Mouse (Mus musculus) embryonic facial prominence, embryonic 14.5 days (tissue): ENCODE data around the gene Prkce. TPM values are rescaled to one million over a fixed set of nuclear protein-coding genes. Genes with fewer than 3 reads are reported as not detected.

Source experiments
- ATAC-seq: fragments of 200-750 bp; cut with Nextera tagmentation; 2 replicates; pipeline ENCODE4 v1.8.0; 2017; ENCODE audit warnings: low read depth, moderate number of reproducible peaks, moderate TSS enrichment
- DNase-seq: peaks from one replicate; pipeline ENCODE4 v3.0.0-alpha.2; 2015; ENCODE audit warnings: low spot score
- H3K27ac ChIP-seq: fragments of 300-500 bp; sonication (generic); replicated peaks from 2 replicates; pipeline ENCODE4 v1.5.1; 2014; ENCODE audit warnings: low read depth, mild to moderate bottlenecking, low read length, moderate library complexity
- H3K27me3 ChIP-seq: fragments of 300-500 bp; sonication (generic); replicated peaks from 2 replicates; pipeline ENCODE4 v1.6.1; 2014; ENCODE audit warnings: low read length; ENCODE audit not compliant: control insufficient read depth, insufficient read depth
- H3K36me3 ChIP-seq: fragments of 300-500 bp; sonication (generic); 2 replicates; pipeline ENCODE4 v1.6.1; 2014; ENCODE audit warnings: low read length, mixed read lengths; ENCODE audit not compliant: control insufficient read depth, insufficient read depth
- H3K4me1 ChIP-seq: fragments of 300-500 bp; sonication (generic); 2 replicates; pipeline ENCODE4 v1.6.1; 2014; ENCODE audit warnings: antibody characterized with exemption, low read length; ENCODE audit not compliant: control insufficient read depth, insufficient read depth
- H3K4me2 ChIP-seq: fragments of 300-500 bp; sonication (generic); 2 replicates; pipeline ENCODE4 v1.6.1; 2014; ENCODE audit warnings: low read depth, mild to moderate bottlenecking, low read length, moderate library complexity, mixed read lengths
- H3K4me3 ChIP-seq: fragments of 300-500 bp; sonication (generic); 2 replicates; pipeline ENCODE4 v1.5.1; 2014; ENCODE audit warnings: low read depth, mild to moderate bottlenecking, low read length
- H3K9ac ChIP-seq: fragments of 300-500 bp; sonication (generic); 2 replicates; pipeline ENCODE4 v1.6.1; 2014; ENCODE audit warnings: low read depth, mild to moderate bottlenecking, low read length, moderate library complexity, mixed read lengths
- H3K9me3 ChIP-seq: fragments of 300-500 bp; sonication (generic); 2 replicates; pipeline ENCODE4 v1.6.1; 2016; ENCODE audit warnings: low read length; ENCODE audit not compliant: control insufficient read depth
- WGBS: fragments of 180-500 bp; shearing (Covaris S2); extraction: QIAGEN DNeasy Blood & Tissue Kit; methylation state at CpG from one replicate; pipeline ENCODE4 v1.1.7; 2014; 5-methylcytosine and 5-hydroxymethylcytosine counted together
- polyA plus RNA-seq: library from polyadenylated mRNA; unstranded; fragments of >200 nt; fragmentation: Nextera tagmentation; extraction: Ambion mirVana; gene quantifications from 2 replicates; pipeline ENCODE4 v1.2.1, GENCODE M21; 2014

Gene Prkce
- polyA plus RNA-seq, 1 experiment from 2014 or later, result 9.7 TPM

- Histone ChIP-seq H3K27me3 (no peaks in the 10 kb centered on the region), H3K36me3 (no peaks in the 10 kb centered on the region), H3K4me3 (no peak overlapping the region), H3K27ac (peak overlapping the region; percentile 31; the same call in 1 of the 2 replicates), H3K9ac (no peak overlapping the region), H3K4me2 (peak overlapping the region; percentile 28), H3K4me1 (peaks cover 10% of the 10 kb centered on the region; the same call in 1 of the 2 replicates), H3K9me3 (0 out of 2 replicates have a peak, but pooled peaks cover 9% of the 10 kb centered on the region)
- 33% methylated on average over 15 of the region's 15 CpGs for WGBS
- DNase-seq (peak; percentile 94), ATAC-seq (peak; percentile 91)
Measured at GRCm38 (mm10) chr17:86444578-86445419, 277.2 kb downstream of the Prkce start.

- Histone ChIP-seq H3K4me2 (no peak overlapping the region), H3K27ac (peak overlapping the region; percentile 31; the same call in 1 of the 2 replicates)
- WGBS, result 34% methylated on average over 3 of the region's 3 CpGs
Measured at GRCm38 (mm10) chr17:86445420-86445720, 277.8 kb downstream of the Prkce start.

GRCm38 (mm10) chr17:86445900-86446299, 278.3 kb downstream of the Prkce start:
- Histone ChIP-seq H3K27ac (no peak overlapping the region), H3K4me1 (peaks cover 10% of the 10 kb centered on the region; the same call in 1 of the 2 replicates), H3K27me3 (no peaks in the 10 kb centered on the region), H3K4me3 (no peak overlapping the region), H3K9me3 (0 out of 2 replicates have a peak, but pooled peaks cover 9% of the 10 kb centered on the region), H3K4me2 (no peak overlapping the region), H3K36me3 (no peaks in the 10 kb centered on the region), H3K9ac (no peak overlapping the region)
- WGBS, result 85% methylated on average over 5 of the region's 5 CpGs
- DNase-seq (no peak), ATAC-seq (no peak)

More at GRCm38 (mm10) chr17:86445420-86445720, 277.8 kb downstream of the Prkce start:
- no peaks in the 10 kb centered on the region for H3K36me3 ChIP-seq
- H3K27me3 ChIP-seq, result no peaks in the 10 kb centered on the region
- H3K4me1 ChIP-seq, result peaks cover 10% of the 10 kb centered on the region; the same call in 1 of the 2 replicates
- H3K9ac ChIP-seq, result no peak overlapping the region
- H3K9me3 ChIP-seq, result 0 out of 2 replicates have a peak, but pooled peaks cover 9% of the 10 kb centered on the region
- peak; percentile 51 for DNase-seq
- no peak overlapping the region for H3K4me3 ChIP-seq
- ATAC-seq, result no peak

- H3K9me3 ChIP-seq, result 0 out of 2 replicates have a peak, but pooled peaks cover 9% of the 10 kb centered on the region
- no peaks in the 10 kb centered on the region for H3K36me3 ChIP-seq
- no peak overlapping the region for H3K27ac ChIP-seq
- peaks cover 10% of the 10 kb centered on the region; the same call in 1 of the 2 replicates for H3K4me1 ChIP-seq
- no peaks in the 10 kb centered on the region for H3K27me3 ChIP-seq
- WGBS, result 77% methylated on average over 4 of the region's 4 CpGs
- no peak overlapping the region for H3K9ac ChIP-seq
- DNase-seq (no peak), ATAC-seq (no peak)
- no peak overlapping the region for H3K4me3 ChIP-seq
- H3K4me2 ChIP-seq, result no peak overlapping the region
Measured at GRCm38 (mm10) chr17:86447101-86447598, 279.6 kb downstream of the Prkce start.

- Histone ChIP-seq H3K4me1 (no peaks in the 10 kb centered on the region), H3K4me3 (no peak overlapping the region), H3K4me2 (no peak overlapping the region), H3K9ac (no peak overlapping the region), H3K27ac (no peak overlapping the region), H3K36me3 (no peaks in the 10 kb centered on the region), H3K9me3 (0 out of 2 replicates have a peak, but pooled peaks cover 7% of the 10 kb centered on the region), H3K27me3 (no peaks in the 10 kb centered on the region)
- DNase-seq, result no peak
- ATAC-seq, result no peak
- WGBS, result 89% methylated on average over 4 of the region's 4 CpGs
Measured at GRCm38 (mm10) chr17:86452934-86453333, 285.3 kb downstream of the Prkce start.

GRCm38 (mm10) chr17:86453673-86454350, 286.2 kb downstream of the Prkce start:
- H3K9ac ChIP-seq, result no peak overlapping the region
- H3K9me3 ChIP-seq, result no peaks in the 10 kb centered on the region
- H3K36me3 ChIP-seq, result no peaks in the 10 kb centered on the region
- no peaks in the 10 kb centered on the region for H3K27me3 ChIP-seq
- DNase-seq, result no peak
- ATAC-seq, result no peak
- WGBS, result 77% methylated on average over 14 of the region's 14 CpGs
- no peak overlapping the region for H3K27ac ChIP-seq
- H3K4me2 ChIP-seq, result no peak overlapping the region
- H3K4me3 ChIP-seq, result no peak overlapping the region
- H3K4me1 ChIP-seq, result no peaks in the 10 kb centered on the region

- Histone ChIP-seq H3K27me3 (no peaks in the 10 kb centered on the region), H3K9ac (no peak overlapping the region), H3K9me3 (no peaks in the 10 kb centered on the region), H3K4me2 (no peak overlapping the region), H3K36me3 (no peaks in the 10 kb centered on the region), H3K4me1 (no peaks in the 10 kb centered on the region), H3K27ac (no peak overlapping the region), H3K4me3 (no peak overlapping the region)
- ATAC-seq (no peak), DNase-seq (no peak)
- 81% methylated on average over 3 of the region's 3 CpGs for WGBS
Measured at GRCm38 (mm10) chr17:86454351-86454706, 286.7 kb downstream of the Prkce start.

GRCm38 (mm10) chr17:86456512-86456911, 288.9 kb downstream of the Prkce start:
- peak; percentile 76 for DNase-seq
- no peaks in the 10 kb centered on the region for H3K36me3 ChIP-seq
- no peak overlapping the region for H3K4me2 ChIP-seq
- peak; percentile 71; the same call in 1 of the 2 replicates for ATAC-seq
- H3K27ac ChIP-seq, result no peak overlapping the region
- H3K4me3 ChIP-seq, result no peak overlapping the region
- no peaks in the 10 kb centered on the region for H3K27me3 ChIP-seq
- no peaks in the 10 kb centered on the region for H3K9me3 ChIP-seq
- no peaks in the 10 kb centered on the region for H3K4me1 ChIP-seq
- H3K9ac ChIP-seq, result no peak overlapping the region
- WGBS, result 51% methylated on average over 6 of the region's 6 CpGs
